ENCODE assay signal across 10 mouse cellular contexts in genomic region chr9:103469516-103469915, GRCm38 (mm10). TPM values are rescaled to one million over a fixed set of nuclear protein-coding genes. Genes with fewer than 3 reads are reported as not detected.
DNase-seq lines count a peak whose midpoint lies in the region; ATAC-seq and TF ChIP-seq lines count a peak whose summit lies in the region.
"Had no signal": no experiment of that assay in that cellular context is flagged by ENCODE, and none has a peak within 500 bp of the region (broad histone marks: within the 10 kb centered on the region; RNA-seq: fewer than 3 reads in every experiment).

No protein-coding gene starts in this region.

- H3K36me3 ChIP-seq in kidney, adult 2 months (ENCODE audit: control insufficient read depth, insufficient read depth, low read length) = no peaks in the 10 kb centered on the region
- H3K36me3 ChIP-seq in kidney, embryonic 14.5 days (ENCODE audit: control insufficient read depth, insufficient read depth, low read length) = no peaks in the 10 kb centered on the region
- H3K36me3 ChIP-seq in E14TG2a.4 (ENCODE audit: insufficient read depth, low read length) = no peaks in the 10 kb centered on the region
- no peaks in the 10 kb centered on the region for H3K36me3 ChIP-seq in forebrain, embryonic 16.5 days (ENCODE audit: control insufficient read depth, insufficient read depth)

- H3K4me2 ChIP-seq in kidney, embryonic 14.5 days (replicated peaks; ENCODE audit: low read depth, low read length) = no peak overlapping the region
- no peak overlapping the region for H3K4me2 ChIP-seq in forebrain, embryonic 16.5 days (ENCODE audit: low read length)

- ATAC-seq in kidney, embryonic 14.5 days (ENCODE audit: low FRiP score, low TSS enrichment) = no peak
- ATAC-seq in forebrain, embryonic 16.5 days = no peak
- no peak for ATAC-seq in frontal cortex, adult (ENCODE audit: low TSS enrichment)

- no peak overlapping the region for H3K27ac ChIP-seq in kidney, adult 2 months (ENCODE audit: insufficient read depth, low read depth, low read length)
- H3K27ac ChIP-seq in kidney, embryonic 14.5 days (ENCODE audit: low read depth, low read length) = no peak overlapping the region
- no peak overlapping the region; the same call in 1 of the 2 replicates for H3K27ac ChIP-seq in forebrain, embryonic 16.5 days (ENCODE audit: low read length)

- 67% methylated on average over 5 of the region's 5 CpGs for WGBS in kidney, adult 2 months
- 65% methylated on average over 5 of the region's 5 CpGs for WGBS in kidney, embryonic 14.5 days
- WGBS in forebrain, embryonic 16.5 days = 59% methylated on average over 5 of the region's 5 CpGs

- TF ChIP-seq POLR2A in kidney, adult 2 months (IDR thresholded peaks at IDR 0.05; ENCODE audit: low read depth, low read length) = no peak

- H3K4me3 ChIP-seq in kidney, adult 2 months (ENCODE audit: insufficient read depth, low read depth, low read length) = no peak overlapping the region
- H3K4me3 ChIP-seq in kidney, embryonic 14.5 days (ENCODE audit: low read length) = no peak overlapping the region
- H3K4me3 ChIP-seq in E14TG2a.4 (replicated peaks; ENCODE audit: low read length) = no peak overlapping the region
- no peak overlapping the region for H3K4me3 ChIP-seq in forebrain, embryonic 16.5 days (replicated peaks; ENCODE audit: low read length)
- H3K4me3 ChIP-seq: erythroblast, embryonic 14.5 days had no signal

- peaks cover 4% of the 10 kb centered on the region; the same call in 1 of the 2 replicates for H3K4me1 ChIP-seq in kidney, adult 2 months (ENCODE audit: control insufficient read depth, insufficient read depth, low read length)
- 0 out of 2 replicates have a peak, but pooled peaks cover 5% of the 10 kb centered on the region for H3K4me1 ChIP-seq in kidney, embryonic 14.5 days (ENCODE audit: control insufficient read depth, insufficient read depth, low read length)
- H3K4me1 ChIP-seq in E14TG2a.4 (replicated peaks; ENCODE audit: low read depth, low read length) = no peaks in the 10 kb centered on the region
- H3K4me1 ChIP-seq in forebrain, embryonic 16.5 days (replicated peaks; ENCODE audit: control insufficient read depth, insufficient read depth, low read length) = peaks cover 21% of the 10 kb centered on the region

- peak; percentile 39 for DNase-seq in kidney, adult 2 months
- peak; percentile 41 for DNase-seq in A20 (ENCODE audit: low read depth, low spot score)
- DNase-seq in lung, postnatal 10 days = peak; percentile 48
- no peak for DNase-seq in gastrocnemius, postnatal 36 days

- no peaks in the 10 kb centered on the region for H3K27me3 ChIP-seq in kidney, adult 2 months (replicated peaks; ENCODE audit: control insufficient read depth, insufficient read depth, low read length)
- H3K27me3 ChIP-seq in kidney, embryonic 14.5 days (ENCODE audit: control insufficient read depth, insufficient read depth, low read length) = no peaks in the 10 kb centered on the region
- no peaks in the 10 kb centered on the region for H3K27me3 ChIP-seq in E14TG2a.4 (ENCODE audit: insufficient read depth, low read length)
- no peaks in the 10 kb centered on the region for H3K27me3 ChIP-seq in forebrain, embryonic 16.5 days (replicated peaks; ENCODE audit: control insufficient read depth, insufficient read depth, low read length)

- H3K9me3 ChIP-seq in kidney, embryonic 14.5 days (ENCODE audit: control insufficient read depth, low read length) = no peaks in the 10 kb centered on the region
- peaks cover 52% of the 10 kb centered on the region for H3K9me3 ChIP-seq in E14TG2a.4 (ENCODE audit: low read length)
- no peaks in the 10 kb centered on the region for H3K9me3 ChIP-seq in forebrain, embryonic 16.5 days (ENCODE audit: control insufficient read depth, low read length)

- peak; percentile 58 for TF ChIP-seq CTCF in kidney, adult 2 months (conservative IDR thresholded peaks at IDR 0.05; ENCODE audit: insufficient read depth, insufficient read length, low read depth, low read length)
- peak; percentile 19 for TF ChIP-seq CTCF in E14TG2a.4 (conservative IDR thresholded peaks at IDR 0.05; ENCODE audit: low read length)

- intact Hi-C loops in gastrocnemius, postnatal 36 days (cut with DNase I) = loop anchor here (10.0 kb wide), 1 partner anchor 255 kb away; no protein-coding TSS in a partner anchor

- no peak overlapping the region for H3K9ac ChIP-seq in kidney, embryonic 14.5 days (ENCODE audit: low read depth, low read length)
- H3K9ac ChIP-seq in forebrain, embryonic 16.5 days (replicated peaks; ENCODE audit: low read depth, low read length) = no peak overlapping the region

RNA-seq across cellular contexts. Expression of gene Bfsp2, which starts 10.7 kb away (rescaled TPM):
- 0.14 and 0.56 TPM in 2 replicates for polyA plus RNA-seq in kidney, adult 2 months (2012; rRNA removed)
- polyA plus RNA-seq in kidney, embryonic 14.5 days (2014; fragmentation: Nextera tagmentation; extraction: Ambion mirVana) = 0.60 and 0.70 TPM in 2 replicates
- under 1 TPM; 0.35 to 0.71 TPM for total RNA-seq in gastrocnemius, postnatal 36 days (2021)
- 0.90 and 1.1 TPM in 2 replicates for polyA plus RNA-seq in forebrain, embryonic 16.5 days (2015; fragmentation: Nextera tagmentation; extraction: Ambion mirVana)
- total RNA-seq: adrenal gland, adult 18-20 months had no signal

Comparison
In these comparisons a context has a peak if more than half of its experiments do, and no peak if none do; other contexts are left out.
1. DNase-seq: peak in kidney, adult 2 months (single experiment), A20 (single experiment) and lung, postnatal 10 days (single experiment); none in gastrocnemius, postnatal 36 days (0 of 2).